Mouse (Mus musculus): ENCODE data around the gene Tedc2.

GRCm38 (mm10) chr17:24173423-24173822 is 47.2 kb downstream of the Tedc2 start:
- TF ChIP-seq CTCF (IDR thresholded peaks at IDR 0.05; ENCODE audit: low read depth) = peak; percentile 95
- TF ChIP-seq EP300 (optimal IDR thresholded peaks at IDR 0.05) = no peak

Data from stomach, postnatal 0 days (tissue).